Mouse (Mus musculus): ENCODE measurements around the gene Hcfc1r1. TPM values are rescaled to one million over a fixed set of nuclear protein-coding genes. Genes with fewer than 3 reads are reported as not detected.

Hcfc1r1 gene
- polyA plus RNA-seq (2014; fragmentation: Nextera tagmentation; extraction: Ambion mirVana), result 110 and 150 TPM in 2 replicates

- Histone ChIP-seq H3K4me3 (replicated peaks; ENCODE audit: low read depth, low read length) (peak within 1 kb of the TSS; percentile 62), H3K27me3 (ENCODE audit: control insufficient read depth, insufficient read depth, low read length) (peaks cover 23% of the 10 kb centered on the region), H3K36me3 (ENCODE audit: control insufficient read depth, insufficient read depth, low read length) (peaks cover 20% of the 10 kb centered on the region), H3K4me2 (ENCODE audit: low read length) (peak within 1 kb of the TSS; percentile 79), H3K27ac (replicated peaks; ENCODE audit: low read depth, low read length) (peak within 1 kb of the TSS; percentile 86), H3K9ac (replicated peaks; ENCODE audit: low read length) (peak within 1 kb of the TSS; percentile 66), H3K4me1 (ENCODE audit: control insufficient read depth, insufficient read depth, low read length) (peaks cover 32% of the 10 kb centered on the region), H3K9me3 (ENCODE audit: control insufficient read depth, low read length) (no peaks in the 10 kb centered on the region)
- peak; percentile 97 for DNase-seq
- under 1% methylated on average over 45 of the region's 45 CpGs for WGBS
- peak; percentile 92 for ATAC-seq (ENCODE audit: low FRiP score, low TSS enrichment)
These were observed at the start of gene Hcfc1r1, which contains the start of gene Thoc6 for GRCm38 (mm10) chr17:23673424-23674073. TSS of gene Hcfc1r1 (plus strand) at chr17:23673596. TSS of gene Thoc6 (minus strand) at chr17:23673882.

DNA sequence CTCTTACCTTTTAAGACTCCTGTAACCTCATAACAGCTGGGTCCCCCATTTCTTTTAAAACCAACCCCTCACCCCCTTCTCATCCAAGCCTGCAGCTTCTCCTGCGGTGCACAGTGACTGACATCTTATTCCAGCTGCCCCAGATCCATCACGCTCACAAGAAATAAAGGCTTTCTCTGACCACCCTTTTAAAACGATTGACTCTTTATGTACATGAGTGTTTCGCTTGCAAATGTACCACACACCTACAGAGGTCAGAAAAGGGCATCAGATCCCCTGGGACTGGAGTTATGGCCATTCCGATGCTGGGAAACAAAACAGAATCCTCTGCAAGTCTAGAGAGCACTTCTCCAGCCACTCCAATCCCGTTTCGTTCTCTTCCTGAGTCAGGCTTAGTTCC lies 45.6 kb upstream of the Hcfc1r1 start:
- no peak overlapping the region for H3K4me3 ChIP-seq (replicated peaks; ENCODE audit: low read depth, low read length)
- 29% methylated on average over 7 of the region's 7 CpGs for WGBS
- H3K36me3 ChIP-seq (ENCODE audit: control insufficient read depth, insufficient read depth, low read length), result no peaks in the 10 kb centered on the region
- H3K4me1 ChIP-seq (ENCODE audit: control insufficient read depth, insufficient read depth, low read length), result no peaks in the 10 kb centered on the region
- H3K27me3 ChIP-seq (ENCODE audit: control insufficient read depth, insufficient read depth, low read length), result no peaks in the 10 kb centered on the region
- no peaks in the 10 kb centered on the region for H3K9me3 ChIP-seq (ENCODE audit: control insufficient read depth, low read length)
- DNase-seq, result no peak
- no peak overlapping the region for H3K9ac ChIP-seq (replicated peaks; ENCODE audit: low read length)
- no peak overlapping the region for H3K27ac ChIP-seq (replicated peaks; ENCODE audit: low read depth, low read length)
- no peak overlapping the region for H3K4me2 ChIP-seq (ENCODE audit: low read length)
- ATAC-seq (ENCODE audit: low FRiP score, low TSS enrichment), result no peak

DNA sequence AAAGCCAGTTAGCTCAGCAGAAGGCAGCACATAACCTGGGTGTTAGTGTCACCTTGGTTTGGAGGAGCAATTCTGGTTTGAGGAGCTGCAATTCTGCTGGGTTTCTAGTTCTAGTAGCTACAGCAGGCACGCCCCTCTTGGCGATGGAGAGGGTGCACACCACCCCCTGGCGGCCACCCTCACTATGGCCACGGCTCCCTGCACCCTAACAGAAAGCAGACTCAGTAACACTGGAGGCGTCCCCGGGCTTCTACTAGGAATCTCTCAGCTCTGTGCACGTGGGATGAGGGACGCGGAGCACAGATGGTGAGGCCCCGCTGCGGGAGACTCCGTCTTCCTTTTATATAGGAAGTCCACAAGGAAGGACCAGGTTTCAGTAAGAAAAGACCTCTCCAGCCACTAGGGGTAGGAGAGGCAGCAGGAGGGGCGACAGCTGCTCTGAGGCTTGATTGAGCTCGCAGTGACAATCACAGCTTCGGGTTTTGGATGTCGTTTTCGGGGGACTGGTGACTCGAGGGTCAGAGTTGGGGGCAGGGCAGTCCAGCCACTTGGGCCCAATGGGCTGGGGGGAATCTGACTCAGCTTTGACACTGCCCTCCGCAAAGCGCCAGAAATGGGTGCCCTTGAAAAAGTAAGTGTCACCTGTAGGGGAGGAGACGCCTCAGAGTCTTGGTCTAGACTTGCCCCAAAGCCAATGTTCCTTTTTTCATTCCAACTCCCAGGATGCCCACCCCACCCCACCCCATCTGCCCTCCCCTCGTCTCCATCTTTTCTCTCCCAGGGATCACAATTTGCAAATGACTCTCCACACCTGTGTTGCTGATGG lies 43.0 kb upstream of the Hcfc1r1 start:
- peak overlapping the region; percentile 39 for H3K4me2 ChIP-seq (ENCODE audit: low read length)
- no peaks in the 10 kb centered on the region for H3K36me3 ChIP-seq (ENCODE audit: control insufficient read depth, insufficient read depth, low read length)
- DNase-seq (peak; percentile 70), ATAC-seq (ENCODE audit: low FRiP score, low TSS enrichment) (peak; percentile 55; the same call in 1 of the 2 replicates)
- H3K4me3 ChIP-seq (replicated peaks; ENCODE audit: low read depth, low read length), result no peak overlapping the region
- H3K4me1 ChIP-seq (ENCODE audit: control insufficient read depth, insufficient read depth, low read length), result no peaks in the 10 kb centered on the region
- no peaks in the 10 kb centered on the region for H3K27me3 ChIP-seq (ENCODE audit: control insufficient read depth, insufficient read depth, low read length)
- 0 out of 2 replicates have a peak overlapping the region, but pooled peaks have one; percentile 14 for H3K9ac ChIP-seq (replicated peaks; ENCODE audit: low read length)
- H3K9me3 ChIP-seq (ENCODE audit: control insufficient read depth, low read length), result no peaks in the 10 kb centered on the region
- 19% methylated on average over 22 of the region's 22 CpGs for WGBS
- no peak overlapping the region for H3K27ac ChIP-seq (replicated peaks; ENCODE audit: low read depth, low read length)

- ATAC-seq (ENCODE audit: low FRiP score, low TSS enrichment), result no peak
- no peaks in the 10 kb centered on the region for H3K4me1 ChIP-seq (ENCODE audit: control insufficient read depth, insufficient read depth, low read length)
- H3K4me3 ChIP-seq (replicated peaks; ENCODE audit: low read depth, low read length), result no peak overlapping the region
- no peak overlapping the region for H3K9ac ChIP-seq (replicated peaks; ENCODE audit: low read length)
- no peak overlapping the region for H3K27ac ChIP-seq (replicated peaks; ENCODE audit: low read depth, low read length)
- DNase-seq, result no peak
- no peaks in the 10 kb centered on the region for H3K9me3 ChIP-seq (ENCODE audit: control insufficient read depth, low read length)
- 78% methylated on average over 8 of the region's 8 CpGs for WGBS
- no peaks in the 10 kb centered on the region for H3K36me3 ChIP-seq (ENCODE audit: control insufficient read depth, insufficient read depth, low read length)
- H3K27me3 ChIP-seq (ENCODE audit: control insufficient read depth, insufficient read depth, low read length), result no peaks in the 10 kb centered on the region
- no peak overlapping the region for H3K4me2 ChIP-seq (ENCODE audit: low read length)
These were observed 42.2 kb upstream of the Hcfc1r1 start for GRCm38 (mm10) chr17:23631241-23631640.

- DNase-seq (peak; percentile 47), ATAC-seq (ENCODE audit: low FRiP score, low TSS enrichment) (peak; percentile 46; the same call in 1 of the 2 replicates)
- no peaks in the 10 kb centered on the region for H3K36me3 ChIP-seq (ENCODE audit: control insufficient read depth, insufficient read depth, low read length)
- peak within 1 kb of the TSS; percentile 35 for H3K4me3 ChIP-seq (replicated peaks; ENCODE audit: low read depth, low read length)
- 1% methylated on average over 58 of the region's 58 CpGs for WGBS
- H3K4me1 ChIP-seq (ENCODE audit: control insufficient read depth, insufficient read depth, low read length), result 0 out of 2 replicates have a peak, but pooled peaks cover 6% of the 10 kb centered on the region
- H3K9ac ChIP-seq (replicated peaks; ENCODE audit: low read length), result peak within 1 kb of the TSS; percentile 29; the same call in 1 of the 2 replicates
- no peaks in the 10 kb centered on the region for H3K9me3 ChIP-seq (ENCODE audit: control insufficient read depth, low read length)
- H3K27ac ChIP-seq (replicated peaks; ENCODE audit: low read depth, low read length), result no peak within 1 kb of the TSS
- peaks cover 13% of the 10 kb centered on the region for H3K27me3 ChIP-seq (ENCODE audit: control insufficient read depth, insufficient read depth, low read length)
- H3K4me2 ChIP-seq (ENCODE audit: low read length), result peak within 1 kb of the TSS; percentile 67
These were observed 28.5 kb upstream of the Hcfc1r1 start, which contains the start of gene Mmp25 for GRCm38 (mm10) chr17:23644613-23645495. TSS of gene Mmp25 (minus strand) at chr17:23645277.

DNA sequence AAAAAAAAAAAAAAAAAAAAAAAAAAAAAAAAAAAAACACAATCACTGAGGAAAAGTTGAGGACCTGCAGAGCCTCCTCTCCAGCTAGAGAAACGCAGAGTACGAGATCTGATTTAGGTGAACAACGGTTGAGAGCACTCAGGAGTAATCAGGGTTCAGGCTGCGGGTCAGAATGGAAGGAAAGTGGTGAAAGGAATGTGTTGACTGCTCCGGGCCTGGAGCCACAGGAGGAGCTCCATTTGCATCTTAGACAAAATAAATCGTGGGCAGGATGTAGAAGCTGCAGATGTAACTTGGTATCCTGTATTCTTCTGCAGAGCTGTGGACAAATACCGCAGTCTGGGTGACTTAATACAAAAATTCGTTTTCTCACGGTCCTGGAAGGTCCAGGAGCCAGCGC lies 27.5 kb upstream of the Hcfc1r1 start:
- WGBS, result 32% methylated on average over 10 of the region's 10 CpGs

DNA sequence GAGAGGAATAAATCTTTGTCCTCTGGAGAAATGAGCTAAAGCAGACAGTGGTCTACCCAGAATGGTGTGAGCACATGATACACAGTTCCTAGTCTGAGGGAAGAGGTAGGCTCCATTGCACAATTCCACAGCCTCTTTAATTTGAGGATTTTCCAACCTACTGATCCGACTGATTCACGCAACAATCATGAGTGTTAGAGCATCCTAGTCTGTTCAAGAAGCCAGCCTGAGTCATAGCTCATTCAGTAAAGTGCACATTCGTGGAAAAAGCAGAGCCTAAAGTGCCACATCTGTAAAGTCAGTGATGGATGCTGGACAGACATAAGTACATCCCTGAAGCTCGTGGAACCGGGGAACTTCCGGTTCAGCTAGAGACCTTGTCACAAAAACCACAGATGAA lies 22.0 kb upstream of the Hcfc1r1 start:
- Histone ChIP-seq H3K9ac (replicated peaks; ENCODE audit: low read length) (no peak overlapping the region), H3K4me3 (replicated peaks; ENCODE audit: low read depth, low read length) (no peak overlapping the region), H3K27ac (replicated peaks; ENCODE audit: low read depth, low read length) (no peak overlapping the region), H3K36me3 (ENCODE audit: control insufficient read depth, insufficient read depth, low read length) (no peaks in the 10 kb centered on the region), H3K4me1 (ENCODE audit: control insufficient read depth, insufficient read depth, low read length) (no peaks in the 10 kb centered on the region), H3K9me3 (ENCODE audit: control insufficient read depth, low read length) (no peaks in the 10 kb centered on the region), H3K4me2 (ENCODE audit: low read length) (no peak overlapping the region), H3K27me3 (ENCODE audit: control insufficient read depth, insufficient read depth, low read length) (no peaks in the 10 kb centered on the region; the same call in 1 of the 2 replicates)
- DNase-seq (no peak), ATAC-seq (ENCODE audit: low FRiP score, low TSS enrichment) (no peak)
- WGBS, result 79% methylated on average over 6 of the region's 6 CpGs

More for the DNA sequence above, 27.5 kb upstream of the Hcfc1r1 start:
- H3K36me3 ChIP-seq (ENCODE audit: control insufficient read depth, insufficient read depth, low read length), result no peaks in the 10 kb centered on the region
- H3K4me2 ChIP-seq (ENCODE audit: low read length), result no peak overlapping the region
- DNase-seq (no peak), ATAC-seq (ENCODE audit: low FRiP score, low TSS enrichment) (no peak)
- 0 out of 2 replicates have a peak, but pooled peaks cover 6% of the 10 kb centered on the region for H3K4me1 ChIP-seq (ENCODE audit: control insufficient read depth, insufficient read depth, low read length)
- no peak overlapping the region for H3K4me3 ChIP-seq (replicated peaks; ENCODE audit: low read depth, low read length)
- no peak overlapping the region for H3K9ac ChIP-seq (replicated peaks; ENCODE audit: low read length)
- H3K27me3 ChIP-seq (ENCODE audit: control insufficient read depth, insufficient read depth, low read length), result peaks cover 13% of the 10 kb centered on the region
- no peaks in the 10 kb centered on the region for H3K9me3 ChIP-seq (ENCODE audit: control insufficient read depth, low read length)
- no peak overlapping the region for H3K27ac ChIP-seq (replicated peaks; ENCODE audit: low read depth, low read length)

DNA sequence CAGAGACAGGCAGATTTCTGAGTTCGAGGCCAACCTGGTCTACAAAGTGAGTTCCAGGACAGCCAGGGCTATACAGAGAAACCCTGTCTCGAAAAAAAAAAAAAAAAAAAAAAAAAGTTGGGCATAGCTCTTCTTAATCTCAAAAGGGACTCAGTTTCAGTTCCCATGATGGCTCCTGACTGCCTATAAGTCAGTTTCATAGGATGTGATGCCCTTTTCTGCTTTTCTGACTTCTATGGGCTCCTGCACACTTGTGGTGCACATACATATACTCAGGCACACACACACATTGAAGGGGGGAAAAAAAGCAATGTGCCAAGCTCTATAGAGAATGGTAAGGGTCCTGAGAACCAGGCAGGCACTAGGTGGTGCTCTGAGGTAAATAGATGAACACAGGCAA lies 20.1 kb upstream of the Hcfc1r1 start:
- WGBS, result 86% methylated on average over 1 of the region's 2 CpGs

More for the DNA sequence above, 20.1 kb upstream of the Hcfc1r1 start:
- DNase-seq (no peak), ATAC-seq (ENCODE audit: low FRiP score, low TSS enrichment) (no peak)
- no peak overlapping the region for H3K4me3 ChIP-seq (replicated peaks; ENCODE audit: low read depth, low read length)
- H3K27ac ChIP-seq (replicated peaks; ENCODE audit: low read depth, low read length), result no peak overlapping the region
- no peaks in the 10 kb centered on the region for H3K9me3 ChIP-seq (ENCODE audit: control insufficient read depth, low read length)
- H3K9ac ChIP-seq (replicated peaks; ENCODE audit: low read length), result no peak overlapping the region
- no peaks in the 10 kb centered on the region for H3K4me1 ChIP-seq (ENCODE audit: control insufficient read depth, insufficient read depth, low read length)
- no peaks in the 10 kb centered on the region for H3K36me3 ChIP-seq (ENCODE audit: control insufficient read depth, insufficient read depth, low read length)
- no peak overlapping the region for H3K4me2 ChIP-seq (ENCODE audit: low read length)
- no peaks in the 10 kb centered on the region for H3K27me3 ChIP-seq (ENCODE audit: control insufficient read depth, insufficient read depth, low read length)
